Mouse (Mus musculus) monocyte, adult 59 days (primary cell): ENCODE results near the gene Nrxn2. TPM values are rescaled to one million over a fixed set of nuclear protein-coding genes. Genes with fewer than 3 reads are reported as not detected.

ENCODE experiments used
- total RNA-seq, 2 experiments: library from RNA; stranded (reverse); gene quantifications; one replicate each; pipeline ENCODE4 v1.2.4; 2023

Nrxn2 gene
- total RNA-seq = 1 to 10 TPM; 3.5 to 5.6 TPM

DNA sequence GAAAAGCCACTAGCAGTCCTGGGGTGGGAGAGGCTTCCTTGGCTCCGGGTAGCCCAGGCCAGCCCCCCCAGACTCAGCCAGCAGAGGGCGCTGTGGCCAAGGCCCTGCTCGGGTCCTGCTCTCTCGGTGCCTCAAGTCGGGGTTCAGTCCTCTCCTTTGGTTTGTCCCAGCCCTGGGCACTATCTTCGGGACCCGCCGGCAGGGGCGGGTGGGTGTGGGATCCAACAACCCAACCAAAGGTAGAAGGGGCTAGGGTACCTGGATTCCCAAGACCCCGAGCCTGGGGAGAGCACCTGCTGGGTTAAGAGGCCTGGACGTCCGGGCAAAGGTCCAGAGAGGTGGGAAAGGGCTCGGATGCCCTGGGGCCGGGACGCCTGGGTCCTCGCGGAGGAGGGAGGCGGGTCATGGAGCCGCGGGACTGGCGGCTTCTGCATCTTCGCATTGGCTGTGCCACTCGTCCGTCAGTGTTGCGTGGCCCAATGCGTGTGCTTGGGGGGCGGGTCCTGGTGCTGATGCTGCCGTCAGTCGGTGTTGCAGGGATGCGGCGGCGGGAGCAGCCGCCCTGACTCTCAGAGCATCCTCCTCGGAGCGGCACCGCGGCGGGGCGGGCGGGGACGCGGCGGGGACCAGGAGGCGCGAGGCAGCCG is at the start of gene Nrxn2:
Gene Nrxn2, plus strand, starts transcription at position 499 of the 647 bp plus-strand sequence.

DNA sequence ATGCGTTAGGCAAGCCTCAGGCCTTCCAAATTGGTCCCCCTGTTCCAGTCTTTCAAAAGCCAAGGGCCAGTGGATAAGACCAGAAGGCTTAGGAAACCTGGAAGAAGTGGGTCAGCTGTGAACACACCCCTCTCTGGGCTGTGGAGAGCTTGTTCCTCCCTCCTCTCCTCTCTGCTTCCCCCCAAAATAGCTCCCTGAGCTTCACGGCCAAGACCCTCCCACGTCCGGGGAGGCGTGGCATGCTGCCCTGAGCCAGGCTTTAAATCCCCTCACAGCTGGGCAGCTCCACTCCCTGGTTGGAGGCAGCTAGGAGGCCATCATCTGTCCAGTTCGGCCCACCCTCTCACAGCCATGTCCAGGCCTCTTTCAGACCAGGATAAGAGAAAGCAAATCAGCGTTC is 34.4 kb upstream of the Nrxn2 start, which contains the start of gene Pygm:
Gene Pygm, plus strand, starts transcription at position 272 of the 400 bp plus-strand sequence.

DNA sequence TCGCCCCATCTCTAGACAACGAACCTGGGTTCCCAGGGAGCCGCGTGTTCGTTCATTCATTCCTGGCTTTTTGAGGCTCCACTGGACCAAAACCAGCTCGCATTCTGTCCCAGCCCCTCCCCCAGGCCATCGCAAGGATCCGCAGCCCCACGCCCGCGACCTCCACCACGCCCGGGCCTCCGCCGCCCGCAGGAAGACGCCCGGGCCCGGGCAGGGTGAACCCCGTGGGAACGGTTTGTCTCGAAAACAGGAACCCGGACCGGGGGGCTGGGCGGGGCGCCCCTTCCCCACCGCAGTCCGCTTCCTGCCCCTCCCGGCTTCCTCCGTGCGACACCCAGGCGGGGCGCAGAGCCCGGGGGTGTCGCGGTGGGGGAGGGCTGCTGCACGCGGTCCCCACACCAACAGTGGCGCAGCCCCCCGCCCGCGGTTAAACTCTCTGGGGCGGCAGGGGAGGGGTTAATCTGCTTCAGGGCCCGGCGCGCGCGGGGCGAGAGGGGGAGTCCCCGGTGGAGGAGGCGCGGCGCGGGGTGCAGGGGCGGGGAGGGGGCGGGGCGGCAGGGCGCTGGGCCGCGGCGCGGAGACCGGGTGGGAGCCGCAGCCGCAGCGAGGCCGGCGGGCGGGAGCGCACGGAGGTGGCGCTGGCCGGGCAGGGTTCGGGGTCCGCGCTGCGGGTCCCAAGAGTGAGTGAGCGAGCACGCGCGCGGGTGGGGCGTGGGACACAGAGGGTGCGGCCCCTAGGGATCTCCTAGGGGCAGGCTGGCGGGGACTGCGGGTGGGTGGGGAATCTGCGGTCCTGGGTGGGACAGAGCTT is 19.0 kb upstream of the Nrxn2 start, which contains the start of gene Rasgrp2:
Gene Rasgrp2, plus strand, starts transcription at position 56 of the 811 bp plus-strand sequence.

DNA sequence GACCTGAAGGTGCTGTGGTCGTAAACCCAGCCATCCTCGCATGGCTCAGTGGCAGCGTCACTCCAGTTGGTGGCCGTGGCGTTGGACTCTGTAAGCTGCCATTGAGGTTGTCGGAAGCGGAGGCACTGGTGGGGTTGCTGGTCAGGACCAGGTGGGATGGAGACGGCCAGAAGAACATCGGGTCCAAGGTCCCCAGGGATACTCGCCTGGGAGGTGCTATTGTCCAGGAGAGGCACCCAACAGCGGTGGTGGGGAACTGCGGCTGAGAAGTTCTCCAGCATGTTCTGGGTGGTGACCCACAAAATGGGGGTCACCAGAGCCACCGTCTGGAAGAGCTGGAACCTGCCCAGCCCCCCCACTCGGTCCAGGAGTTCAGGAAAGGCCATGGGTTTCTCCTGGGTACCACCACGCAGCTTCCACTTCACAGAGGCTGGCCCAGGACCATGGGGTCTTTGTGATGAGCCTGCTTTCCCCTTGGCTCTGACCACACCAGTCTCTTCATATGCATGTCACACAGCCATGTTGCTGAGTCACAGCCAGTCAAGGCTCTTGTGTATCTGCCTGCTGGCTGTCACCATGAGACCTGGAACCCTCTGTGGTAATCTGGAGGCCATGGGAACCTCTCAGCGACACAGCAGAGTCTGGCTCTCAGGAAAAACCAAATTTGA is 124.0 kb downstream of the Nrxn2 start, which contains the start of gene Slc22a12:
Gene Slc22a12, minus strand, starts transcription at position 666 of the 668 bp plus-strand sequence.

Other genes with a start within 250 kb of the Nrxn2 start
- under 1 TPM in 1 of 2 experiments, not detected in 1; 0.67 TPM for gene Majin, start 234.3 kb upstream of the Nrxn2 start, total RNA-seq
- gene Gpha2, start 192.4 kb upstream of the Nrxn2 start, total RNA-seq = not detected
- 10 to 100 TPM; 17.2 to 18.4 TPM for gene Ppp2r5b, start 182.9 kb upstream of the Nrxn2 start, total RNA-seq
- 100 to 1,000 TPM; 176 to 243 TPM for gene Atg2a, start 177.1 kb upstream of the Nrxn2 start, total RNA-seq
- gene Ehd1, start 142.0 kb upstream of the Nrxn2 start, total RNA-seq = 100 to 1,000 TPM; 239 to 255 TPM
- 1 to 10 TPM; 7.1 to 8.1 TPM for gene Cdc42bpg, start 112.3 kb upstream of the Nrxn2 start, total RNA-seq
- gene Men1, start 83.8 kb upstream of the Nrxn2 start, total RNA-seq = 10 to 100 TPM; 22.7 to 23.6 TPM
- gene Map4k2, start 77.6 kb upstream of the Nrxn2 start, total RNA-seq = 100 to 1,000 TPM; 160 to 177 TPM
- 100 to 1,000 TPM; 604 to 606 TPM for gene Sf1, start 55.0 kb upstream of the Nrxn2 start, total RNA-seq
- 1 to 10 TPM; 6.0 to 8.8 TPM for gene Pygm, start 34.3 kb upstream of the Nrxn2 start, total RNA-seq
- gene Rasgrp2, start 19.4 kb upstream of the Nrxn2 start, total RNA-seq = 100 to 1,000 TPM; 575 to 667 TPM
- gene Slc22a12, start 124.3 kb downstream of the Nrxn2 start, total RNA-seq = not detected